Mouse (Mus musculus) neural tube, embryonic 11.5 days (tissue): ENCODE results near the gene Dnmt3l. TPM values are rescaled to one million over a fixed set of nuclear protein-coding genes. Genes with fewer than 3 reads are reported as not detected.

Experiments used
- polyA plus RNA-seq: library from polyadenylated mRNA; unstranded; fragments of >200 nt; fragmentation: Nextera tagmentation; extraction: Ambion mirVana; gene quantifications from 2 replicates; pipeline ENCODE4 v1.2.1, GENCODE M21; 2014

The Dnmt3l gene
- polyA plus RNA-seq, 1 experiment from 2014 or later, result not detected

Other genes with a start within 250 kb of the Dnmt3l start
- gene Gm9639, start 246.9 kb upstream of the Dnmt3l start, polyA plus RNA-seq, result not detected in 2 replicates
- gene Gm19668, start 242.8 kb upstream of the Dnmt3l start, polyA plus RNA-seq, result not detected in 2 replicates
- gene Gm9507, start 230.1 kb upstream of the Dnmt3l start, polyA plus RNA-seq, result not detected in 2 replicates
- gene Gm2696, start 227.3 kb upstream of the Dnmt3l start, polyA plus RNA-seq, result not detected in 2 replicates
- gene Krtap10-4, start 214.9 kb upstream of the Dnmt3l start, polyA plus RNA-seq, result not detected in 2 replicates
- not detected in 2 replicates for gene Krtap10-10, start 206.0 kb upstream of the Dnmt3l start, polyA plus RNA-seq
- not detected in 2 replicates for gene Gm36176, start 195.1 kb upstream of the Dnmt3l start, polyA plus RNA-seq
- gene Gm10318, start 189.1 kb upstream of the Dnmt3l start, polyA plus RNA-seq, result not detected in 2 replicates
- not detected in 2 replicates for gene Gm3285, start 180.0 kb upstream of the Dnmt3l start, polyA plus RNA-seq
- gene Lrrc3, start 139.4 kb upstream of the Dnmt3l start, polyA plus RNA-seq, result 4.3 and 4.8 TPM in 2 replicates
- 0.58 and 1.4 TPM in 2 replicates for gene Trpm2, start 71.4 kb upstream of the Dnmt3l start, polyA plus RNA-seq
- gene 1810043G02Rik, start 63.4 kb upstream of the Dnmt3l start, polyA plus RNA-seq, result 35.9 and 42.5 TPM in 2 replicates
- 125 and 127 TPM in 2 replicates for gene Pfkl, start 31.9 kb upstream of the Dnmt3l start, polyA plus RNA-seq
- gene Aire, start 1.7 kb downstream of the Dnmt3l start, polyA plus RNA-seq, result not detected in 2 replicates
- 1.4 TPM in 2 replicates for gene Icosl, start 27.4 kb downstream of the Dnmt3l start, polyA plus RNA-seq
- 15.8 and 17.8 TPM in 2 replicates for gene D10Jhu81e, start 127.8 kb downstream of the Dnmt3l start, polyA plus RNA-seq
- 22.7 and 24.6 TPM in 2 replicates for gene Pwp2, start 143.2 kb downstream of the Dnmt3l start, polyA plus RNA-seq
- 16.1 and 18.6 TPM in 2 replicates for gene Trappc10, start 202.7 kb downstream of the Dnmt3l start, polyA plus RNA-seq